In genomic region chr11:86961510-86962303, GRCm38 (mm10) we compare ENCODE assay signal across 8 mouse cellular contexts. TPM values are rescaled to one million over a fixed set of nuclear protein-coding genes. Genes with fewer than 3 reads are reported as not detected.
DNase-seq lines count a peak whose midpoint lies in the region; ATAC-seq lines count a peak whose summit lies in the region.

No protein-coding gene starts in this region.

- H3K4me2 ChIP-seq in heart, embryonic 16.5 days (ENCODE audit: low read depth, low read length), result peak overlapping the region; percentile 38
- no peak overlapping the region for H3K4me2 ChIP-seq in forebrain, embryonic 15.5 days (replicated peaks)

- H3K9me3 ChIP-seq in heart, embryonic 16.5 days (replicated peaks; ENCODE audit: control insufficient read depth, low read length), result no peaks in the 10 kb centered on the region
- H3K9me3 ChIP-seq in limb, embryonic 10.5 days (replicated peaks), result no peaks in the 10 kb centered on the region
- no peaks in the 10 kb centered on the region for H3K9me3 ChIP-seq in forebrain, embryonic 15.5 days

- H3K36me3 ChIP-seq in heart, embryonic 16.5 days (ENCODE audit: control insufficient read depth, insufficient read depth), result no peaks in the 10 kb centered on the region
- H3K36me3 ChIP-seq in limb, embryonic 10.5 days, result peaks cover 3% of the 10 kb centered on the region; the same call in 1 of the 2 replicates
- H3K36me3 ChIP-seq in forebrain, embryonic 15.5 days, result no peaks in the 10 kb centered on the region

- peak overlapping the region; percentile 41 for H3K9ac ChIP-seq in heart, embryonic 16.5 days (ENCODE audit: low read length)
- H3K9ac ChIP-seq in forebrain, embryonic 15.5 days (replicated peaks), result no peak overlapping the region

- no peaks in the 10 kb centered on the region for H3K27me3 ChIP-seq in heart, embryonic 16.5 days (ENCODE audit: control insufficient read depth, insufficient read depth, low read length)
- H3K27me3 ChIP-seq in limb, embryonic 10.5 days (ENCODE audit: low read depth, poor library complexity, severe bottlenecking), result no peaks in the 10 kb centered on the region
- H3K27me3 ChIP-seq in forebrain, embryonic 15.5 days, result no peaks in the 10 kb centered on the region

- H3K27ac ChIP-seq in heart, embryonic 16.5 days (ENCODE audit: low read length), result peak overlapping the region; percentile 96
- peak overlapping the region; percentile 32 for H3K27ac ChIP-seq in limb, embryonic 10.5 days
- H3K27ac ChIP-seq in forebrain, embryonic 15.5 days (replicated peaks), result no peak overlapping the region

- peak; percentile 83 to 92 for DNase-seq in adrenal gland, adult (ENCODE audit: inconsistent age in 2 of 2, low spot score in 1 of 2)
- peak; percentile 59 to 65 for DNase-seq in cerebellum, adult 18-20 months
- DNase-seq in limb, embryonic 10.5 days (ENCODE audit: low spot score), result no peak
- DNase-seq in retina, adult 2 months (ENCODE audit: low read depth, low spot score), result peak; percentile 79
- DNase-seq in right cerebral cortex, postnatal 4 days, result no peak
- no peak for DNase-seq in thymus, postnatal 25 days

- 48% methylated on average over 11 of the region's 11 CpGs for WGBS in heart, embryonic 16.5 days
- 81% methylated on average over 11 of the region's 11 CpGs for WGBS in limb, embryonic 10.5 days
- 89% methylated on average over 11 of the region's 11 CpGs for WGBS in forebrain, embryonic 15.5 days

- ATAC-seq in heart, embryonic 16.5 days (replicated peaks; ENCODE audit: extremely low read depth, insufficient read depth, low FRiP score), result peak; percentile 76
- no peak for ATAC-seq in forebrain, embryonic 15.5 days (replicated peaks)

- no peak overlapping the region for H3K4me3 ChIP-seq in heart, embryonic 16.5 days (ENCODE audit: low read length)
- H3K4me3 ChIP-seq in limb, embryonic 10.5 days, result no peak overlapping the region
- H3K4me3 ChIP-seq in forebrain, embryonic 15.5 days, result no peak overlapping the region

- peaks cover 85% of the 10 kb centered on the region for H3K4me1 ChIP-seq in heart, embryonic 16.5 days (ENCODE audit: control insufficient read depth, insufficient read depth, low read length)
- H3K4me1 ChIP-seq in limb, embryonic 10.5 days, result peaks cover 51% of the 10 kb centered on the region
- peaks cover 8% of the 10 kb centered on the region for H3K4me1 ChIP-seq in forebrain, embryonic 15.5 days

RNA-seq across cellular contexts. Expression of gene Ypel2, which starts 31.8 kb away (rescaled TPM):
- 22.5 and 24.2 TPM in 2 replicates for polyA plus RNA-seq in heart, embryonic 16.5 days (2015; fragmentation: Nextera tagmentation; extraction: Ambion mirVana)
- 3.0 and 5.5 TPM in 2 replicates for polyA plus RNA-seq in limb, embryonic 10.5 days (2016; fragmentation: Nextera tagmentation; extraction: Ambion mirVana)
- polyA plus RNA-seq in forebrain, embryonic 15.5 days (2015; fragmentation: Nextera tagmentation; extraction: Ambion mirVana), result 8.1 and 8.3 TPM in 2 replicates

Comparison
In these comparisons a context has a peak if more than half of its experiments do, and no peak if none do; other contexts are left out.
1. DNase-seq: peak in adrenal gland, adult (2 of 2), cerebellum, adult 18-20 months (2 of 2) and retina, adult 2 months (single experiment); none in limb, embryonic 10.5 days (single experiment), right cerebral cortex, postnatal 4 days (single experiment) and thymus, postnatal 25 days (single experiment).